Mouse (Mus musculus): ENCODE results near the gene Ppa1. TPM values are rescaled to one million over a fixed set of nuclear protein-coding genes. Genes with fewer than 3 reads are reported as not detected.

The Ppa1 gene
- total RNA-seq, 4 experiments from 2014 or later: 98.3 to 113 (median 102) TPM

DNA sequence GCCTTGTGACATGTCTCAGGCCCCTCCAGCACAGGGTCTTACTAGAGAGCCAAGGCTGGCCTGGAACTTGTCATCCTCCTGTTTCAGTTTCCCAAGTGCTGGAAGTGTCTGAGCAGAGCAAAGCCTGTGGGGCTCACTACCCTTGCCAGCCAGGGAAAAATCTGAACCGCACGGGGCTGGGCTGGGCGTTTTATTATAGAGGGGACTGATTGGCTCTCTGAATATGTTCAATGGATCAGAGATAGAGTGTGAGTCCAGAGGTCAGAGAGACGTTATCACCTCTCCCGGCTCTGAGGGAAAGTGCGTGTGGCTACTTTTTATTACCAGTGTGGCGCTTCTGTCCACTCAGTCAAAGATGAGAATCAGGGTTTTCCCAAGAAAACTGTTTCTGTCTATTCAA, 1.8 kb upstream of the Ppa1 start:
- no peak for DNase-seq (ENCODE audit: low spot score in 2 of 2)

- no peak for DNase-seq (ENCODE audit: low spot score in 2 of 2)
These were observed 639 bp downstream of the Ppa1 start for GRCm38 (mm10) chr10:61648737-61649645.

GRCm38 (mm10) chr10:61654105-61654504, 5.8 kb downstream of the Ppa1 start:
- DNase-seq (ENCODE audit: low spot score in 2 of 2): no peak

DNA sequence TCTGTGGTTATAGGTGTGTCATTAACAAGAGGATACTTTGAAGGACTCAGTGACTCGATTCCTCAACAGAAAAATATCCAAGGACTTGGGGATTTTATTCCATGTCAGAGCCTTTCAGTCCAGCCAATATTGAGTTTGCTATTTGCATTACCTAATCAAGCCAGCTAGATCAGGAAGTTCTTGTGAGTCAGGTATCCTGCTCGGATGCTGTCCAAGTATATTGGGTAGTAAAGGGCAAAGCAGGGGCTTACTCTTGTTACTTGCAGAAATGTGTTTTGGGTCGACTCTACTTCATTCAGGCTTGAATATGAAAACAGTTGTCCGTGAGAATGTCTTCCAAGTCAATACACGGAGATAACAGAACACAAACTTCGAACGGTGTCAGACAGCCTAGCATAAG, 6.3 kb downstream of the Ppa1 start:
- no peak for DNase-seq (ENCODE audit: low spot score in 2 of 2)

DNA sequence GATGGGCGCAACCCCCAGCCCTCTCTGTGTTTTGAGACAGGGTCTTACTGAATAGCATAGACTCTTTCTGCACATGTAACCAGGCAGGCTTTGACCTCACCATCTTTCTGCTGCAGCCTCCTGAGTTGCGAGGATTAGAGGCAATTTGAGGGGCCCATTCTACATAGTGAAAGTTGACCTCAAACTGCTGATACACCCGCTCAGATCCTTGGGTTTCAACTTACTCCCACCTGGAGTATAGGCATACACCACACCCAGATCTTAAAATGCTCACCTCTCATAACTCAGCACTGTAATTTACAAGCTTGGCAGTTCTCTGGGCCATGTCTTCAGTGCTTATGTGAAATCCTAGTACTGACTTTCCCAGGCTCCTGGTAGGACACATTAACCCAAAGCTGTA, 6.8 kb downstream of the Ppa1 start:
- no peak for DNase-seq (ENCODE audit: low spot score in 2 of 2)

DNA sequence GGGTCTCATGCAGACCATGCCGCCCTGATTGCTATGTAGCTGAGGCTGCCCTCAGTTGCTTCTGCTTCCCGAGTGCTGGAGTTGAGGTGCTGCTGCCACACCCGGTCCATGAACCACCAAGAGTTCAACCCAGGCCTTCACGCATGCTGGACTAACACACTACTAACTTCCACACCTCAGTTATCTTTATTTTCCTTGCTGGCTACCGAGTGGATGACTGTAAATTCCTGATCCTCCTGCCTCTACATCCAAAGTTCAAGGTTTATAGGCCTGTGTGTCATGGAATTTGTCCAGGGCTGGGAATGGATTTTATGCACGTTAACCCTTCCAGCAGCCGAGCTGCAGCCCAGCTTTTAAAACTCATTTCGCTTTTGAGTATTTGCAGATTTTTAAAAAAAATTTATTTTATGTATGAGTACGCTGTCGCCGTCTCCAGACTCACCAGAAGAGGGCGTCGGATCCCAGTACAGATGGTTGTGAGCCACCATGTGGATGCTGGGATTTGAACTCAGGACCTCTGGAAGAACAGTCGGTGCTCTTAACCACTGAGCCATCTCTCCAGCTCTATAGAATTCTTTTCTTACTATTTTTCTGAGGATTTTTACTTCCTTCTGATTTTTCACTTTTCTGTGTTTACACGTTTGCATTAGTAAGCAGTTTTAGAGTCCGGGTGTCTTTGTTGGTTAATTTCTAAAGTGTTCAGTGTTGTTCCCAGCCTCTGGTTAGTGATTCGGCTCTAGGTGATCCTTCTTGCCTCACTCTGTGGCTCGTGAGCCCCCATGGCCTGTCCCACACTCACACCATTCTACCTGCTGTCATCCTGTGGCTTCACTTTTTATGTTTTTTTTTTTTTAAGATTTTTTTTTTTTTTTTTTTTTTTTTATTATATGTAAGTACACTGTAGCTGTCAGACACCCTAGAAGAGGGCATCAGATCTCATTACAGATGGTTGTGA, 8.9 kb downstream of the Ppa1 start:
- no peak for DNase-seq (ENCODE audit: low spot score in 2 of 2)

DNA sequence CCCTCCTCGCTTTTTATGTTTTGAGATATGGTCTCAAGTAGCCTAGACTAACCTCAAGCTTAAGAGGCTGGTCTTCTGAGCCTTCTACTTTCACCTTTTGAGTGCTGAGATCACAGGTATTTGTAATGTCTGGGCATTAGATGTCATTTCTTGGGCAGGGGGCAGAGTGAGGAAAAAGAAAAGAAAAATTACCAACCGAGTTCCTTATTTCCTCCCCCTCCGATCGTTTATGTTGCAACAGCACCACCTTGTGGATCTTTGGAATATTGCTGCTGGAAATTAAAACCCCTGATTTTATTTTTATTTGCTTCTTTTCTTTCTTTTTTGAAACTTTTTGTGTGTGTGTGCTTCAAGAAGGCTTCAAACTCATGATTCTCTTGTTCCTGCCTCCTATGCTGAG, 9.6 kb downstream of the Ppa1 start:
- DNase-seq (ENCODE audit: low spot score in 2 of 2): no peak

DNA sequence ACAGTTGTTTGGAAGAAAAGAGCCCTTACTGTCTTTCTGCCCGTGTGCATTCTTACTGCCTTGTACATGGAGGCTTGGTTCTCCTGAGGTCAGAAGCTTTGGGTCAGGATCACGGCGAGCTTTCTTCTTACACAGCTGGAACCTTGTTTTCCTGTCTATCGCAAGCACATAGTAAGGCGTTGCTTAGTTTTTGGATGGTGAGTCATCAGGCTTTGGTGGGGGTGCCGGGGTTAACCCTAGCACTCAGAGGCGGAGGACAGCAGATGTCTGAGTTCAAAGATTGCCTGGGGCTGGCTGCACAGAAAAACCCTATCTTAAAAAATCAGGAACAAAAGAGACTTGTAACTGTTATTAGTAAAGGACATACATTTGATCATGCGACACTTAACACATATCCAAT, 13.5 kb downstream of the Ppa1 start:
- DNase-seq (ENCODE audit: low spot score in 2 of 2): no peak

DNA sequence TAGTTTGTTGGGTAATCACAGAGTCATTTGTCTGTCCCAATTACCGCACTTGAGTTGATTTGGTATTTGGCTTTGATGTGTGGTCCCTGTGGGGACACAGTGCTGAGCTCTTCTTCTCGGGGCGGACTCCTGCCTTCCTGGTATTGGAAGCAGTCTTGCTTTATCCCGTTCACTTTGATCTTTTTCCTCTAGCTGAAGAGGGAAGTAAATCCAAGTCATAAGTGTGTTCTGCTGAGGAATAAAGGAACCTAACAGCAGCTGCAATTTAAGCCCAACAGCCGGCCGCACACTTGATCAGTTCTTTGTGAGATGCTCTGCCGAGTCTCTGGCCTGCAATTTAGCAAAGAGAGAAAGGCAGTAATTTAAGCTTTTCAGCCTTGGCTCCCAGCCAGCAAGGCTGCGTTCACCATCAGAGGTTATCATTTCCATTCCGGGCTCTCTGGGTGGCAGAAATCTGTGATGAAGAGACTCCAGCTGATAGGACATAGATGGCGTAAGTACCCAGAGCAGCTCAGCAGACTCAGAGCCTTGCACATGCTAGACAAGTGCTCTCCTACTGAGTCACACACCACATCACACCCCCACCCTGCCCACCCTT, 14.1 kb downstream of the Ppa1 start:
- DNase-seq (ENCODE audit: low spot score in 2 of 2): peak in 1 of 2 experiments; percentile 18

GRCm38 (mm10) chr10:61665111-61665510, 16.8 kb downstream of the Ppa1 start:
- DNase-seq (ENCODE audit: low spot score in 2 of 2): no peak

GRCm38 (mm10) chr10:61665651-61666050, 17.3 kb downstream of the Ppa1 start:
- DNase-seq (ENCODE audit: low spot score in 2 of 2): no peak

- no peak for DNase-seq (ENCODE audit: low spot score in 2 of 2)
These were observed 20.9 kb downstream of the Ppa1 start for GRCm38 (mm10) chr10:61669289-61669688.

DNA sequence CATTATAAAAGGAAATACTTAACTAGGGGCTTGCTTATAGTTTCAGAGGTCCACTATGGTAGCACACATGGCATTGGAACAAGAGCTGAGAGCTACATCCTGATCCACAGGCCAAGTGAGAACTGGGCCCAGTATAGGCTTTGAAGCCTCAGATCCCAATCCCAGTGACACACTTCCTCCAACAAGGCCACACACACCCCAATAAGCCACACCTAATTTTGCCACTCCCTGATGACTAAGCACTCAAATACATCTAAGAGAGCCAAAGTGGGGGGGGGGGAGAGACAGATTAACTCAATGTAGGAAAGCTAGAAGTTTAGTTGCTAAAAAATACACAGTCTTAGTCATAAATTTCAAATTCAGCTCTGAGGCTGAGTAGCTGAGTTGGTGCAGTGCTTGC, 21.5 kb downstream of the Ppa1 start:
- no peak for DNase-seq (ENCODE audit: low spot score in 2 of 2)

DNA sequence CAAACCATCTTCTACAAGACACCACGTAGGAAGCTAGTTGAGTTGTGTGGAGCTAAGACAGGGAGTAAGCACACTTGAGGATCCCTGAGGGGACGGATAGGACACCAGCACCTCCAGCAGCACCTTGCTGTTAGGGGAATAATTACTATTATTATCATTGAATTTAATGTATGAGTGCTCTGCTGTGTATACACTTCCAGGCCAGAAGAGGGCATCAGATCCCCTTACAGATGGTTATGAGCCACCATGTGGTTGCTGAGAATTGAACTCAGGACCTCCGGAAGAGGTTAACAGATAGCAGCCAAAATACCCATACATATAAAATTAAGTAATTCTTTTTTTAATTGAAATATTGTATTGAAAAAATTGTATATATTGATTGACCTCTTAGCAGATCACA, 22.4 kb downstream of the Ppa1 start:
- DNase-seq (ENCODE audit: low spot score in 2 of 2): no peak

DNA sequence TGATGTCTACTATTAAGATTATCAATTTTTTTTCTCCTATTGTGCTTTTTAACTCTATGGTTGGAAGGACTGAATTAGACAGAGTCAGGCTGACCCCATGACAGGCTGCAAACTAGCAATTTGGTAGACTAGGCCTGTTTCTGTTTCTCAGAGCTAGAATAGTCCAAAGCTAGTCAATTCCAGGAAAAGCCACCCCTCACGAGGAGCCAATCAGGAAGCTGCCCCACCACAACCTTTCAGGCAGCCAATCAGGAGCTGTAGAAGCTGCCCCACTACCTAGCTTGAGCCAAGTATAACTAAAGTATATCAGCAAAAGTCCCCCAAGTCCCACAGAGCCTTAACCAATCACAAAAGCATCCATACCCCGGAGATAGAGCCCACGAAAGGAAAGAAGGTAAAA, 27.6 kb downstream of the Ppa1 start:
- DNase-seq (ENCODE audit: low spot score in 2 of 2): no peak

GRCm38 (mm10) chr10:61679545-61679944, 31.2 kb downstream of the Ppa1 start:
- DNase-seq (ENCODE audit: low spot score in 2 of 2): no peak

GRCm38 (mm10) chr10:61680015-61680913, 31.9 kb downstream of the Ppa1 start, which contains the start of gene Sar1a:
TSS of gene Sar1a (plus strand) at chr10:61680299.
- peak; percentile 97 to 98 for DNase-seq (ENCODE audit: low spot score in 2 of 2)

DNA sequence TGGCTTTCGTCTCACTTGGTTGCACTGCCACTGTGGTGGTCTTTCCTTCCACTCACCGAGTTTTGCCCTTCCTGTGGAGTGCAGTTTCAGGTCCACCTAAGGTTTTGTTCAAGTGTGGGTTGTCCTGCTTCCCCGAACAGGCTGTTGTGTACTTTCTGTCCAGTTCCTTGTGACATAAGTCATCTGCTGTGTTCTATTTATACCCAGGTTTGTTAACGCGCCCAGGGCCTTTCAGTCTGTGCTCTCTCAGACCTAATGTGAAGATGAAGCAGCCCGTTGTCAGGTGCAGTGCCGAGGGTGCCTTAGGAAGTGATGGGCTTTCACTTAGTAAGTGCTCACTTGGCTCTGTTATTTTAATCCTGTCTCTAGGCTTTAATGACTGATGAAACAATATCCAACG, 41.1 kb downstream of the Ppa1 start:
- DNase-seq (ENCODE audit: low spot score in 2 of 2): no peak

- DNase-seq (ENCODE audit: low spot score in 2 of 2): no peak
These were observed 45.2 kb downstream of the Ppa1 start for GRCm38 (mm10) chr10:61693563-61693962.

GRCm38 (mm10) chr10:61694870-61695670, 46.7 kb downstream of the Ppa1 start, which contains the start of gene Tysnd1:
TSS of gene Tysnd1 (plus strand) at chr10:61695514.
- DNase-seq (ENCODE audit: low spot score in 2 of 2): peak; percentile 97 to 98

Data from layer of hippocampus, adult 8-10 months (tissue).